Mouse (Mus musculus) liver, embryonic 16.5 days (tissue): Measurements from ENCODE around the gene Cited4. TPM values are rescaled to one million over a fixed set of nuclear protein-coding genes. Genes with fewer than 3 reads are reported as not detected.

Experiments used
- ATAC-seq: fragments of 200-750 bp; cut with Nextera tagmentation; 2 replicates; pipeline ENCODE4 v1.8.0; 2017; ENCODE audit warnings: low read depth, mild to moderate bottlenecking, moderate number of reproducible peaks, moderate library complexity
- H3K27ac ChIP-seq: fragments of 300-500 bp; sonication (generic); 2 replicates; pipeline ENCODE4 v1.5.1; 2014; ENCODE audit warnings: mild to moderate bottlenecking, low read length
- H3K27me3 ChIP-seq: fragments of 300-500 bp; sonication (generic); 2 replicates; pipeline ENCODE4 v1.6.1; 2014; ENCODE audit warnings: low read depth, low read length, mixed read lengths; ENCODE audit not compliant: control insufficient read depth, insufficient read depth
- H3K36me3 ChIP-seq: fragments of 300-500 bp; sonication (generic); 2 replicates; pipeline ENCODE4 v1.6.1; 2014; ENCODE audit warnings: mild to moderate bottlenecking; ENCODE audit not compliant: control insufficient read depth, insufficient read depth
- H3K4me1 ChIP-seq: fragments of 300-500 bp; sonication (generic); 2 replicates; pipeline ENCODE4 v1.6.1; 2014; ENCODE audit warnings: low read depth, low read length, mixed read lengths; ENCODE audit not compliant: control insufficient read depth
- H3K4me2 ChIP-seq: fragments of 300-500 bp; sonication (generic); 2 replicates; pipeline ENCODE4 v1.6.1; 2014; ENCODE audit warnings: low read depth, low read length, mixed read lengths
- H3K4me3 ChIP-seq: fragments of 300-500 bp; sonication (generic); 2 replicates; pipeline ENCODE4 v1.5.1; 2014; ENCODE audit warnings: low read depth, mild to moderate bottlenecking, low read length
- H3K9ac ChIP-seq: fragments of 300-500 bp; sonication (generic); 2 replicates; pipeline ENCODE4 v1.6.1; 2014; ENCODE audit warnings: low read depth, low read length
- H3K9me3 ChIP-seq: fragments of 300-500 bp; sonication (generic); replicated peaks from 2 replicates; pipeline ENCODE4 v1.6.1; 2016; ENCODE audit warnings: low read length; ENCODE audit not compliant: control insufficient read depth
- WGBS: fragments of 180-500 bp; shearing (Covaris S2); extraction: QIAGEN DNeasy Blood & Tissue Kit; methylation state at CpG from one replicate; pipeline ENCODE4 v1.1.7; 2014; ENCODE audit not compliant: insufficient replicate concordance; 5-methylcytosine and 5-hydroxymethylcytosine counted together
- polyA plus RNA-seq: library from polyadenylated mRNA; unstranded; fragments of >200 nt; fragmentation: Nextera tagmentation; extraction: Ambion mirVana; gene quantifications from 2 replicates; pipeline ENCODE4 v1.2.1, GENCODE M21; 2015

Gene Cited4
- polyA plus RNA-seq, 1 experiment from 2014 or later: 44.1 TPM

- ATAC-seq: no peak
Observed at GRCm38 (mm10) chr4:120713856-120714497, 47.6 kb downstream of the Cited4 start.

GRCm38 (mm10) chr4:120716141-120716571 is 49.8 kb downstream of the Cited4 start:
- peaks cover 32% of the 10 kb centered on the region for H3K27me3 ChIP-seq
- 2% methylated on average over 12 of the region's 12 CpGs for WGBS
- peak overlapping the region; percentile 61 for H3K4me2 ChIP-seq

More at GRCm38 (mm10) chr4:120713856-120714497, 47.6 kb downstream of the Cited4 start:
- H3K36me3 ChIP-seq: no peaks in the 10 kb centered on the region
- H3K4me2 ChIP-seq: no peak overlapping the region
- no peaks in the 10 kb centered on the region for H3K9me3 ChIP-seq
- no peak overlapping the region for H3K4me3 ChIP-seq
- H3K27me3 ChIP-seq: peaks cover 32% of the 10 kb centered on the region
- WGBS: 47% methylated on average over 6 of the region's 6 CpGs
- no peak overlapping the region for H3K27ac ChIP-seq
- peaks cover 7% of the 10 kb centered on the region for H3K4me1 ChIP-seq
- H3K9ac ChIP-seq: no peak overlapping the region

GRCm38 (mm10) chr4:120716765-120717164 is 50.4 kb downstream of the Cited4 start:
- Histone ChIP-seq H3K4me1 (peaks cover 7% of the 10 kb centered on the region), H3K36me3 (no peaks in the 10 kb centered on the region), H3K27ac (no peak overlapping the region), H3K9me3 (no peaks in the 10 kb centered on the region), H3K9ac (no peak overlapping the region), H3K4me2 (peak overlapping the region; percentile 61), H3K4me3 (peak overlapping the region; percentile 31), H3K27me3 (peaks cover 32% of the 10 kb centered on the region)
- 12% methylated on average over 12 of the region's 12 CpGs for WGBS
- no peak for ATAC-seq

More at GRCm38 (mm10) chr4:120716141-120716571, 49.8 kb downstream of the Cited4 start:
- H3K27ac ChIP-seq: no peak overlapping the region
- H3K9ac ChIP-seq: no peak overlapping the region
- peaks cover 7% of the 10 kb centered on the region for H3K4me1 ChIP-seq
- peak; percentile 68 for ATAC-seq
- peak overlapping the region; percentile 31 for H3K4me3 ChIP-seq
- no peaks in the 10 kb centered on the region for H3K9me3 ChIP-seq
- H3K36me3 ChIP-seq: no peaks in the 10 kb centered on the region

Other genes starting within 250 kb of the Cited4 start
- gene Slfnl1, start 134.3 kb upstream of the Cited4 start, polyA plus RNA-seq: not detected in 2 replicates
- gene Ctps, start 96.3 kb upstream of the Cited4 start, polyA plus RNA-seq: 20.3 and 23.7 TPM in 2 replicates
- gene Gm8439, start 77.8 kb upstream of the Cited4 start, polyA plus RNA-seq: 0.32 TPM in 1 of 2 replicates, not detected in the other
- gene Kcnq4, start 82.0 kb downstream of the Cited4 start, polyA plus RNA-seq: 0.05 and 0.14 TPM in 2 replicates
- 44.6 and 47.4 TPM in 2 replicates for gene Nfyc, start 165.0 kb downstream of the Cited4 start, polyA plus RNA-seq
- gene Rims3, start 188.2 kb downstream of the Cited4 start, polyA plus RNA-seq: 0.21 and 0.25 TPM in 2 replicates